Mouse (Mus musculus): ENCODE measurements at regions not wholly inside any gene's neighbourhood (a gene's known extent, or its start where the extent isn't known, plus 50 kb on each side); places are given as distances from the start of the nearest gene placed in this dataset.

- peak; percentile 18 for DNase-seq (ENCODE audit: low read depth, low spot score)
Observed at GRCm38 (mm10) chr5:47334299-47334698, 648.6 kb upstream of the Slit2 start.

GRCm38 (mm10) chr5:47336511-47336910 is 646.4 kb upstream of the Slit2 start:
- DNase-seq (ENCODE audit: low read depth, low spot score) = no peak

DNA sequence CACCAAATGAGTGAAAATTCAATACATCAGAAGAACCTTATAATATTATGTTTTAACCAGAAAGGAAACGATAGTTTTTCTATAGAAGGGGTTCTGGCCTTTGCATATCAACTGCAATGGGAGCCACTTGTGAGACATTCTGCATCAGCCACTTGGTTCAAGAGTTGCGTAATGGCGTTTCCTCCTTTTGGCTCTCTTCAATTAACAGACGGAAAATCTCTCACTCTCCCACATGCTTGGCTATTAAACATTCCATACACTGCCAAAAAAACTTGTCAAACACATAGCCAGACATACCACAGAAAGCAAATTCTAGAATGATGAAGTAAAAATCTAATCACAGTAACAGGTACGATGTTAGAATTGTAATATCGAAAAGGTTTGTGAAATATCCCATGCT is 643.1 kb upstream of the Slit2 start:
- no peak for DNase-seq (ENCODE audit: low read depth, low spot score)

DNA sequence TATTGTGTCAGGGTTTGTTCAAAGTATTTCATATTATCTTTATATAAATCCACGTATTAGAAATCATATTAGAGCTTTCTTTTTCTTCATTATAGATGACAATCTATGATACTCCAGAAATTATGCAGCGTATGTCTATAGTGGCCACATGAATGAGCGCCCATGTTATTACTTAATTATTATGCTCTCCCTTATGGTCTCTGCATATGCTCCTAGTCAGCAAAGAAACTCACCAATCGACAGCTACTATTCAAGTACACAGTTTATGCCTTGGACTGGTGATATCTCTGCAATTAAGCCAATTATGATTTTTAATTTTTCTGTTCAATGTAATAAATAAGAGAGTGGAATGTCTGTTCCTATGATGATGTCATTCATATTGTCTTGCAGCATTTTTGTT is 612.8 kb upstream of the Slit2 start:
- DNase-seq (ENCODE audit: low read depth, low spot score) = no peak

DNA sequence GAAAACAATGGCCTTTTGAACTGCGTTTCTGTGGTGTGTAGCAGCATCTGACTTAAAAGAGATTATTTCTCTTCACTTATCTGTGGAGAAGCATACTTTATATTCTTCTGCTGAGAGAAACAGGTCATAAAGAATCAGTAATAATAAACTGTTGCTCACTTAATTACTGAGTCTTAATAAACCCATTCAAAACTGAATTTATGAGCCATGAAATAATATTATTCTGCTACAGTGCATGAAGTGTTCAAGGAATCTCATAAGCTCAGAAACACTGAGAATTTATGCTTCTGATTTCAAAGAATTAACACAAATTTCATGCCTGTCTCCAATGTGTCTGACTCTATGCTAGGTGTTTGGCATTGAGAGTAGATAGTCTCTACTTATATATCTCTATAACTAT is 597.0 kb upstream of the Slit2 start:
- no peak for DNase-seq (ENCODE audit: low read depth, low spot score)

DNA sequence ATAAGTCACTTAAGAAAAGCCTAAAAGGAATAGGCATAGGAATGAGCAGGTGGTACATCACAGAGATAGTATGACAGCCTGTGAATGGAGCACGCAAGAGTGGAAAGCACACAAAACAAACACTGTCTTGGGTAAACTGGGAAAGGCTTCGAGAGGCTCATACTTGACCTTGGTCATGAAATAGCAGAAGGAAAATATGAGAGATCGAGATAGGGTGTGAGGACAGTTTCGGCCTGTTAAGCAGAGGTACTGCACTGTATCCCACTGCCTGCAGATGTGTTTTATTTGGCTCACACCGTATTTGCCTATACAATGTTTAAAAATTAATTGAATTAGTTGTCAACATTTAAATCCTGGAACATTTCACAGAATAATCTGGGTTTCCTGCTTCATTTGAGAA is 596.2 kb upstream of the Slit2 start:
- no peak for DNase-seq (ENCODE audit: low read depth, low spot score)

GRCm38 (mm10) chr5:47390735-47391134 is 592.2 kb upstream of the Slit2 start:
- DNase-seq (ENCODE audit: low read depth, low spot score) = no peak

- peak; percentile 27 for DNase-seq (ENCODE audit: low read depth, low spot score)
Observed at GRCm38 (mm10) chr5:47396874-47397273, 586.1 kb upstream of the Slit2 start.

GRCm38 (mm10) chr5:47421916-47422315 is 561.0 kb upstream of the Slit2 start:
- no peak for DNase-seq (ENCODE audit: low read depth, low spot score)

DNA sequence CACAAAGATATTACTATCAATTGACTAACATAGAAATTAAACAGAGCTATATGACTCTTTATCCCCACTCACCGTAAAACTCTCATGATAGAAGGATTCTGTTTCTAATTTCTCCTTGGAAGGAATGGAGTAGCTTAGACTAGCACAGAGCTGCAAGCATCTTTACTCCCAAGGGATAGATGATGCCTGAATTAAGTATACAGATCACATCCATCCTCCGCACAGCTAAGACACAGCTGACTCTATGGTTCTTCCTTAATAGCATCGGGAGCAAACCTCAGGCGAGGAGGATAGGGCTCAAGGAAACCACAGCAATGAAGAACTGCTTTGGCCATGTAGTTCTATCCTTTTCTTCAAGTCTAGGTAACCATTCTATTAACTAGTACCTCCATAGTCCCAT is 556.9 kb upstream of the Slit2 start:
- DNase-seq (ENCODE audit: low read depth, low spot score) = no peak

DNA sequence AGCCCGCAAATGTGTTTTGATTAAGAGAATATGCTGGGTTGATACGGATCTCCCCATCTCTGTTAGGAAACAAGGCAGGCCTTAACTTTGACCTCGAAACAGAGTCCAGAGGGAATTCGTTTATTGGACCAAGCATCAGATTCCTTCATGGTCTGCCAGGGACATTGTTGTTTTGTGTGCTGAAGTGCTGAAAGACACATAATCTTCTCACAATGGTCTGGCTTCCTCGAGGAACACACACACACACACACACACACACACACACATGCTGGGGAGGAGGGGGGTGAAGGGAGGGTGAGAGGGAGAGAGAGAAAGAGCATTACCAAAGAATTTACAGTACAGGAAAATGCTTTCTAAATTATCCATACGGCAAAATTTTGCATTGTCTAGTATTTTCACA is 556.5 kb upstream of the Slit2 start:
- peak; percentile 20 for DNase-seq (ENCODE audit: low read depth, low spot score)

DNA sequence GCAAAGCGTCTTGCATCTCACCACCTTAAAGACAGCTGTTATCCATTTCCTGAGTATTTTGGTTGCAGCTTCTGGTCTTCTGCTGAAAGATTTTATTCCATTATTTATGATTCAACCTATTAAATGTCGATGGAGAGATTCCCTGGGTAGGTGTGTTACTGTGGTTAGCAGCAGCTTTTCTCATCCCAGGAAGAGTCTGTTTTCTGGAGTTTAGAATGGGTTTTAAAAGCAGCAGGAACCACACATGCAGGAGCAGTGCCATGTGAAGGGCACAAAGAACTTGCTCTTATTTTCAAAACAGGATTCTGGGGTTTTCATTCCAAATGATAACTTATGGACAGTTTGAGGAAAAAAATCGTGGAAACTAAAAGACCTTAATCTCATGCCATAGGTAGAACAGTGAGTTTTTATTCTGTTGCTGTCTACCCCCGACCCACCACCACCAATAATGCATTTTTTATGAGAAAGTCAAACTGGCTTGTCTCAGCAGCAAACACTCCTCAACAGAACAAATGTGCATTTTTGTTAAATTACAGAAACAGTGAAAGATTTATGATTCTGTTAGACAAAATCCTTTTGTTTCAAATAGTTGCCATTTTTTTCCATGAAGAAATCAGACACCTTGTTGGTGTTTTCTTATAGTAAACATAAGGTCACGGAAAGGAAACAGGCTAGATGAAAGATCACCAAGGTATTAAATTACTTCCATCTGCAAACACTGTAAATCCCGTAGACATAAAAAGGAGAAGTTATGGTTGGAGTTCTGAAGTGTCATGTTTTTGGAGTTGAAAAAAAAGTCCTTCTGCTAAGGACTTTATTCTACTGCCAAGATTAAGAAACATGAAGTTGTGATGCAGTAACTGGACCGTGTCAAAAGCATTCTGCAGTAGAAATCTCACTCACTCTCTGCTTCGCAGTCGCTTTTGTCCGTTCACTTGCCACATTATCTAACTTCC is 553.4 kb upstream of the Slit2 start:
- DNase-seq (ENCODE audit: low read depth, low spot score) = no peak

- DNase-seq (ENCODE audit: low read depth, low spot score) = no peak
Observed at GRCm38 (mm10) chr5:47431599-47432328, 551.2 kb upstream of the Slit2 start.

DNA sequence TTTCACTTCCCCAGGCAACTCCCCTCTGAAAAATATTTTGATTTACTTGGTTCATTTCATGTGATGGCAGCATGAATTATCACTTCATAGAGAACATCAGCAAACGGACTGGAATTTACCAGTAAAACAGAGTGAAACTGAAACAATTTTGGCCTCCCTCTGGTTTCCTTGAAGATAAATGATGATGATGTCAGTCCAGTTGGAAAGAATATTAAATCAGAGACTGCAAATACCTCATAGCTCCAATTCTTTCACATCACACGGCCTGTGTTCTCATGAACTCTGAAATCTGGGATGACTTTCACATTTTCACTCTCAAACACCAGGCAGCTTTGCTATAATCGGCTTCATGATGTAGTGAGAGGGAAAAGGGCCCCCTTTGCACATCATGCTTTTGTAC is 546.5 kb upstream of the Slit2 start:
- peak; percentile 5 for DNase-seq (ENCODE audit: low read depth, low spot score)

DNA sequence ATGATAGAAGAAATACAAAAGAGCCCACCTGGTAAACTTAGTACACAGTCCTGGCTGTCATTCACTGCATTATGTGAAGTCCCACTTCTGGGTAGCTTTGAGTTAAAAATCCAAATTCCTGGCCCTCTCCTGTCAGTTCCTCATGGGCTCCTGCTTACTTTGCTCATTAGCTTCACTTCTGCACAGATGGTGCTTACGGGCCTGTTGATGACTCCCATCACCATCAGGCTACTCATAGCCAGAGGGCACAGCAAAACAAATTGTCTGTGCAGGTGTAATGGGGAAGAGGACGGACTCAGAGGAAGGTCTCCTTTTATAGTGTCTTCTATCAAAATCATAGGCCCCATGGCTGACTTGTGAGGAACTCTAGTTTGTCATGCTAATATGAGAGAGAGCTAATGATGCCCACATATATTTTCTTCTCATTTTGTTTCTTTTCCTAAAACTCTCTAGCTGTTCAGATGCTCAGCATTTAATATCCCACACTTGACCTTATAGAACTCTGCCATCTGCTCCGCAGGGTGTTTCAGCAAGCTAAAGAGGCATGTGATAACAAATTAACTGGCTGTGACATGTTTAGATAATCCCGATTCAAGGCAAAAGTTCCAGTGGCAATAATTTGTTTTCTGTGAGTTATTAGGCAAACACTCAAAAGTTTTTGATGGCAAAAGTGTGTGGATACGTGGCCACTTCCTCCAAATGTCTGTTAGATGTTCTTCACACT is 536.5 kb upstream of the Slit2 start:
- no peak for DNase-seq (ENCODE audit: low read depth, low spot score)

- no peak for DNase-seq (ENCODE audit: low read depth, low spot score)
Observed at GRCm38 (mm10) chr5:47464848-47465247, 518.1 kb upstream of the Slit2 start.

DNA sequence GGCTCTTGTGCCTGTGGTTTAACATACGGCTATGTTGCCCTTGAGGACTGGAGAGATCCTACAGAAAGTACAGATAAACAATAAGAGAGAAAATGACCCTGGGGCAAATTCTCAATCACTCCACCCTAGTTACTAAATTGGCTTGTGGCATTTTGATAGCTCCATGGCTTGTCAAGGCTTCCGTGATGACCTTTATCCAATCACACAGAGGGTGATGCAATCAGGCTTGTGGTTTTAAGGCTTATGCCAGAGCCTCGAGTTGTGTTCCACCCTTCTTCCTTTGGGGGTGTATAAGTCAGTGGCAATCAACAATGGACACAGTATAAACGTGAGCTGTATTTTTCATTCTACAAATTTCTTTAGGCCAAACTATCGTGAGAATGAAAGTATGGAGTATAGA is 513.5 kb upstream of the Slit2 start:
- peak; percentile 10 for DNase-seq (ENCODE audit: low read depth, low spot score)

DNA sequence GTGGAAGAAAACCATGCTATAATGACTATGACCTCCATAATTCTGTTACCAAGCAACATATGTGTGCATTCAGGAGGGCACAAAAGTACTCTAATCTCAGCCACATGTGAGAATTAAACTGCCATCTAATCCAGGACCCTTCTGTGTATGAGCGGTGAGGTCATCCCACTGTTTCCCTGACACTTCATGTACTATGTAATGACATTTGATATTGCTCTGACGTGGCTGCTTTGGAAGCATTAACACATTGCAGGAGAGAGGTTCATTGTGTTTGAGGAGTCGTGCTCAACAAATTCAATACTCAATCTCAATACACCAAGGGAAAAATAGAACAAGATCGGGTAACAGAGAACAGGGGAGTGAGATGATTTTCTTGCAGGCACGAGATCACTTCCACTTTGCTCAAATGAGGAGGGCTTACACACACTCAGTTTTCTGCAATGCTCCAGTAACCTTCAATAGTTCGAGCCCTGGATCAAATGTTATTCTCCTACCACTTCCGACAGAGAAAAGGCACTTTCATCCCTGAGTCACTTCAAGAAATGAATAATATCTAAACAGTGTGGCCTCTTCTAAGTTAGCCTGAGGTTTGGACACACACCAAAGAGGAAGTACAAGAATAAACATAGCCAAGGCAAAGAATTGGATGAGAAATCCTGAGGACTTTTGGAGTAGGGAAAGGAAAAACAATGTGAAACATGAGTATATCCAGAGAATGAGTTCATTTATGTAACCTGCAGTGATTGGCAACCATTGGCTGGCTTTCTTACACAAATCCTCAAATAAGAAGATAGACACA is 510.7 kb upstream of the Slit2 start:
- peak; percentile 4 for DNase-seq (ENCODE audit: low read depth, low spot score)

- DNase-seq (ENCODE audit: low read depth, low spot score) = no peak
Observed at GRCm38 (mm10) chr5:47479908-47480307, 503.0 kb upstream of the Slit2 start.

DNA sequence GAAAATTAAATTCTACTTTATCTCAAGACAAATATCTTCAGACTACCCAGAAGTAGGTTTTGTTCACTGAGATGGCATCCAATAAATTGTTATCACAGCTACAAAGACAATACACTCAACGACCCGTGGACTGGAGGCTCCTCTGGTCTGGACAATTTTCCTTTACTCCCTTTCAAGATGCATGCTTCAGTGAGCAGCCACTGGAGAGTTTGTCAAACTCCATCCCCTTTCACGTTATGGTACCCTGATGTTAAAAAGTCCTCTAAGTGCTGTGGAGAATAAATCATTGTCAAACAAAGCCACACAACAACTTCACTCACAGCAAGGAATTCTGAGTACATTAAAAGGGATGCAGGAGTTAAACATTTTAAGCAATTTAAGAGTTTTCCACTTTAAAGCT is 486.7 kb upstream of the Slit2 start:
- no peak for DNase-seq (ENCODE audit: low read depth, low spot score)

- no peak for DNase-seq (ENCODE audit: low read depth, low spot score)
Observed at GRCm38 (mm10) chr5:47502764-47503416, 480.0 kb upstream of the Slit2 start.
